Mouse (Mus musculus): ENCODE data around the gene Nyap1.
A peak's percentile ranks its signal among the peaks of the same experiment; 100 is the strongest.
"Not testable (repeated sequence)": the region's sequence is repeated elsewhere in the genome, so short reads cannot be mapped to it uniquely, and the experiment has no call there.

Nyap1 gene

GRCm38 (mm10) chr5:137755425-137755824 lies 14.0 kb upstream of the Nyap1 start:
- Histone ChIP-seq H3K36me3 (ENCODE audit: control insufficient read depth, insufficient read depth, low read length, poor library complexity, severe bottlenecking) (peaks cover 22% of the 10 kb centered on the region), H3K27me3 (ENCODE audit: control insufficient read depth, insufficient read depth, low read length, poor library complexity, severe bottlenecking) (no peaks in the 10 kb centered on the region)
- DNase-seq (ENCODE audit: low read depth, low spot score) = no peak

GRCm38 (mm10) chr5:137753111-137753832 lies 11.9 kb upstream of the Nyap1 start:
- DNase-seq (ENCODE audit: low read depth, low spot score) = no peak
- H3K36me3 ChIP-seq (ENCODE audit: control insufficient read depth, insufficient read depth, low read length, poor library complexity, severe bottlenecking) = peaks cover 13% of the 10 kb centered on the region
- no peaks in the 10 kb centered on the region for H3K27me3 ChIP-seq (ENCODE audit: control insufficient read depth, insufficient read depth, low read length, poor library complexity, severe bottlenecking)

- DNase-seq (ENCODE audit: low read depth, low spot score) = no peak
- Histone ChIP-seq H3K27me3 (ENCODE audit: control insufficient read depth, insufficient read depth, low read length, poor library complexity, severe bottlenecking) (no peaks in the 10 kb centered on the region), H3K36me3 (ENCODE audit: control insufficient read depth, insufficient read depth, low read length, poor library complexity, severe bottlenecking) (peaks cover 7% of the 10 kb centered on the region)
These were observed 10.6 kb upstream of the Nyap1 start for GRCm38 (mm10) chr5:137751988-137752387.

- Histone ChIP-seq H3K27me3 (ENCODE audit: control insufficient read depth, insufficient read depth, low read length, poor library complexity, severe bottlenecking) (no peaks in the 10 kb centered on the region), H3K36me3 (ENCODE audit: control insufficient read depth, insufficient read depth, low read length, poor library complexity, severe bottlenecking) (peaks cover 7% of the 10 kb centered on the region)
- no peak for DNase-seq (ENCODE audit: low read depth, low spot score)
These were observed 9.9 kb upstream of the Nyap1 start for GRCm38 (mm10) chr5:137751221-137751887.

- not testable (repeated sequence) for DNase-seq (ENCODE audit: low read depth, low spot score); H3K36me3 ChIP-seq (ENCODE audit: control insufficient read depth, insufficient read depth, low read length, poor library complexity, severe bottlenecking); H3K27me3 ChIP-seq (ENCODE audit: control insufficient read depth, insufficient read depth, low read length, poor library complexity, severe bottlenecking)
These were observed 8.8 kb upstream of the Nyap1 start for GRCm38 (mm10) chr5:137750212-137750611.

GRCm38 (mm10) chr5:137749196-137749836 lies 7.9 kb upstream of the Nyap1 start:
- Histone ChIP-seq H3K27me3 (ENCODE audit: control insufficient read depth, insufficient read depth, low read length, poor library complexity, severe bottlenecking) (no peaks in the 10 kb centered on the region), H3K36me3 (ENCODE audit: control insufficient read depth, insufficient read depth, low read length, poor library complexity, severe bottlenecking) (peaks cover 7% of the 10 kb centered on the region)
- DNase-seq (ENCODE audit: low read depth, low spot score) = peak; percentile 41

- Histone ChIP-seq H3K36me3 (ENCODE audit: control insufficient read depth, insufficient read depth, low read length, poor library complexity, severe bottlenecking) (peaks cover 5% of the 10 kb centered on the region), H3K27me3 (ENCODE audit: control insufficient read depth, insufficient read depth, low read length, poor library complexity, severe bottlenecking) (no peaks in the 10 kb centered on the region)
- peak; percentile 64 for DNase-seq (ENCODE audit: low read depth, low spot score)
These were observed 6.8 kb upstream of the Nyap1 start for GRCm38 (mm10) chr5:137748130-137748770.

- peaks cover 5% of the 10 kb centered on the region for H3K36me3 ChIP-seq (ENCODE audit: control insufficient read depth, insufficient read depth, low read length, poor library complexity, severe bottlenecking)
- peak; percentile 52 for DNase-seq (ENCODE audit: low read depth, low spot score)
- no peaks in the 10 kb centered on the region for H3K27me3 ChIP-seq (ENCODE audit: control insufficient read depth, insufficient read depth, low read length, poor library complexity, severe bottlenecking)
These were observed 6.0 kb upstream of the Nyap1 start for GRCm38 (mm10) chr5:137747326-137747961.

GRCm38 (mm10) chr5:137746851-137747325 lies 5.5 kb upstream of the Nyap1 start:
- no peak for DNase-seq (ENCODE audit: low read depth, low spot score)
- peaks cover 5% of the 10 kb centered on the region for H3K36me3 ChIP-seq (ENCODE audit: control insufficient read depth, insufficient read depth, low read length, poor library complexity, severe bottlenecking)
- H3K27me3 ChIP-seq (ENCODE audit: control insufficient read depth, insufficient read depth, low read length, poor library complexity, severe bottlenecking) = no peaks in the 10 kb centered on the region

GRCm38 (mm10) chr5:137746282-137746850 lies 5.0 kb upstream of the Nyap1 start:
- H3K36me3 ChIP-seq (ENCODE audit: control insufficient read depth, insufficient read depth, low read length, poor library complexity, severe bottlenecking) = peaks cover 5% of the 10 kb centered on the region; the same call in 1 of the 2 replicates
- H3K27me3 ChIP-seq (ENCODE audit: control insufficient read depth, insufficient read depth, low read length, poor library complexity, severe bottlenecking) = no peaks in the 10 kb centered on the region
- peak; percentile 59 for DNase-seq (ENCODE audit: low read depth, low spot score)

GRCm38 (mm10) chr5:137745214-137746171 lies 4.1 kb upstream of the Nyap1 start, which contains the start of gene Tsc22d4:
TSS of gene Tsc22d4 (plus strand) at chr5:137745730.
- H3K27me3 ChIP-seq (ENCODE audit: control insufficient read depth, insufficient read depth, low read length, poor library complexity, severe bottlenecking) = no peaks in the 10 kb centered on the region
- H3K36me3 ChIP-seq (ENCODE audit: control insufficient read depth, insufficient read depth, low read length, poor library complexity, severe bottlenecking) = no peaks in the 10 kb centered on the region
- DNase-seq (ENCODE audit: low read depth, low spot score) = peak; percentile 90

GRCm38 (mm10) chr5:137744197-137744596 lies 2.8 kb upstream of the Nyap1 start:
- no peaks in the 10 kb centered on the region for H3K36me3 ChIP-seq (ENCODE audit: control insufficient read depth, insufficient read depth, low read length, poor library complexity, severe bottlenecking)
- H3K27me3 ChIP-seq (ENCODE audit: control insufficient read depth, insufficient read depth, low read length, poor library complexity, severe bottlenecking) = no peaks in the 10 kb centered on the region
- DNase-seq (ENCODE audit: low read depth, low spot score) = no peak

GRCm38 (mm10) chr5:137742836-137743235 lies 1.4 kb upstream of the Nyap1 start:
- Histone ChIP-seq H3K36me3 (ENCODE audit: control insufficient read depth, insufficient read depth, low read length, poor library complexity, severe bottlenecking) (no peaks in the 10 kb centered on the region), H3K27me3 (ENCODE audit: control insufficient read depth, insufficient read depth, low read length, poor library complexity, severe bottlenecking) (no peaks in the 10 kb centered on the region)
- DNase-seq (ENCODE audit: low read depth, low spot score) = no peak
